Mouse (Mus musculus) forebrain, embryonic 14.5 days (tissue): ENCODE measurements at regions not wholly inside any gene's neighbourhood (a gene's known extent, or its start where the extent isn't known, plus 50 kb on each side); places are given as distances from the start of the nearest gene placed in this dataset.

Experiments used
- ATAC-seq: fragments of 200-750 bp; cut with Nextera tagmentation; 2 replicates; pipeline ENCODE4 v1.8.0; 2017; ENCODE audit warnings: mild to moderate bottlenecking, moderate library complexity
- DNase-seq: peaks from one replicate; pipeline ENCODE4 v3.0.0-alpha.2; 2015; ENCODE audit warnings: low spot score
- H3K27ac ChIP-seq: fragments of 300-500 bp; sonication (generic); 2 replicates; pipeline ENCODE4 v1.5.1; 2014; ENCODE audit warnings: low read depth, mild to moderate bottlenecking, control low read depth, low read length, moderate library complexity
- H3K27me3 ChIP-seq: fragments of 300-500 bp; sonication (generic); replicated peaks from 2 replicates; pipeline ENCODE4 v1.6.1; 2014; ENCODE audit warnings: low read length, control low read depth, mixed read lengths; ENCODE audit not compliant: control insufficient read depth, insufficient read depth
- H3K36me3 ChIP-seq: fragments of 300-500 bp; sonication (generic); 2 replicates; pipeline ENCODE4 v1.6.1; 2014; ENCODE audit warnings: low read length, control low read depth; ENCODE audit not compliant: control insufficient read depth, insufficient read depth
- H3K4me1 ChIP-seq: fragments of 300-500 bp; sonication (generic); 2 replicates; pipeline ENCODE4 v1.6.1; 2014; ENCODE audit warnings: antibody characterized with exemption, low read length, control low read depth; ENCODE audit not compliant: control insufficient read depth, insufficient read depth
- H3K4me2 ChIP-seq: fragments of 300-500 bp; sonication (generic); 2 replicates; pipeline ENCODE4 v1.6.1; 2014; ENCODE audit warnings: mild to moderate bottlenecking, control low read depth, low read length
- H3K4me3 ChIP-seq: fragments of 300-500 bp; sonication (generic); 2 replicates; pipeline ENCODE4 v1.5.1; 2014; ENCODE audit warnings: low read depth, low read length, control low read depth
- H3K9ac ChIP-seq: fragments of 300-500 bp; sonication (generic); 2 replicates; pipeline ENCODE4 v1.6.1; 2014; ENCODE audit warnings: mild to moderate bottlenecking, low read length, control low read depth, moderate library complexity
- H3K9me3 ChIP-seq: fragments of 300-500 bp; sonication (generic); replicated peaks from 2 replicates; pipeline ENCODE4 v1.6.1; 2016; ENCODE audit warnings: low read length, control low read depth, mixed read lengths; ENCODE audit not compliant: control insufficient read depth
- WGBS: fragments of 180-500 bp; shearing (Covaris S2); extraction: QIAGEN DNeasy Blood & Tissue Kit; methylation state at CpG from one replicate; pipeline ENCODE4 v1.1.7; 2014; 5-methylcytosine and 5-hydroxymethylcytosine counted together

DNA sequence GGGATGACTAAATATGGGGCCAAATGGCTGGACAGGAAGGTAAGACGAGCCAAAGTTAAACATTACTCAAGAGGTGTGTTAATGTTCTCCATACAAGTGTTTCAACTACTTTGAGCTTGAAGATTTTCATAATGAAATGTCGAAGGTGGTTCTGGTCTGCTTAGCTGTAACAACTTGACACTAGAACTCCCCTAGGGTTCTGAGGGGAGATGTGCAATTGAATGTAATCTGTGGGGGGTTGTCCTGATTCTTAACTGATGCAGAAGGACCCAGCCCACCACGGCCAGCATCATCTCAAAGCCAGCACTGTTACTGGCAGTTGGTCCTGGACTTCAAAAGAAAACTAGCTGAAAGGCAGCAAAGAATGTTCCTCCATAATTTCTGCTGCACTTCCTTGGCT, 55.3 kb downstream of the Gpr88 start:
- no peak overlapping the region for H3K27ac ChIP-seq
- H3K4me3 ChIP-seq, result no peak overlapping the region
- no peak overlapping the region for H3K9ac ChIP-seq
- DNase-seq (no peak), ATAC-seq (no peak)
- H3K27me3 ChIP-seq, result no peaks in the 10 kb centered on the region
- H3K36me3 ChIP-seq, result no peaks in the 10 kb centered on the region
- 75% methylated on average over 3 of the region's 3 CpGs for WGBS
- no peak overlapping the region for H3K4me2 ChIP-seq
- H3K9me3 ChIP-seq, result no peaks in the 10 kb centered on the region
- no peaks in the 10 kb centered on the region for H3K4me1 ChIP-seq

DNA sequence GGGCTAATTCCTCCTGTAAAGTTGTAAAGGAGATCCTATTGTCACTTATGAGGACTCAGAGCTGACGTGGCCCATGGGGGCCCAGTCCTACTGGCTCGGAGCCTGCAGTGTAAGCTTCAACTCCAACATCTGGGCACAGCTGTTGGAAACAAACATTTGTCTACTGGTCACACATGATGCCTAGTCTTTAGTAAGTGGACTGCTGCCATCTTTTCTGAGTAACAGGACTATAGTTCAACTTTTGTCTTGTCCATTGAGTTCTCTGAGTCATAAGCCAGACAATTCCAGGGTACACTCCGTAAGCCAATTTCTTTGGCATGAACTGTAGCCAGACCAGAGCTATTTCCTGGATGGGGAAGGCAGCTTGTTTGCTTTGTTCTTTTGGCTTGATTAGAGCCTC, 58.6 kb downstream of the Gpr88 start:
- no peak for DNase-seq
- Histone ChIP-seq H3K9ac (no peak overlapping the region), H3K27me3 (no peaks in the 10 kb centered on the region), H3K4me3 (no peak overlapping the region), H3K4me1 (no peaks in the 10 kb centered on the region), H3K36me3 (no peaks in the 10 kb centered on the region), H3K9me3 (no peaks in the 10 kb centered on the region), H3K4me2 (no peak overlapping the region), H3K27ac (no peak overlapping the region)
- no peak for ATAC-seq
- WGBS, result 91% methylated on average over 3 of the region's 3 CpGs

DNA sequence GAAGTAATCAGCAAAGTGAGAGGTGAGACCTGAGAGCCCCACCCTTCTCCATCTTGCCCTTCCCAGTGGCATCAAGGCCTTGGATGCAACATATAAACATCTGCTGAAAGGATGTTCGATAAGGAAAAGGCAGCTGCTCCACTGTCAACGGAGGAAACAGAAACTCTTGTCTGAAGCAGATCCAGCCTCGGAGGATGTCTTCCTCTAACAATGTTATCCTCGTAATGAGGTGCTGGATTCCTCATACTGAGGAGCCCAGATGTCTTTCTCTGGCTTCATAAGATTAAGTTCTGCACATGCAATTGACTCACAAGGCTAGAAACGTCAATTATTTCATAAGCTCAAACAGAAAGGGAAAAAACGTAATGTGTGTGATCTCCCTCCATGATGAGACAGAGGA, 61.8 kb upstream of the Vcam1 start:
- Histone ChIP-seq H3K4me1 (no peaks in the 10 kb centered on the region), H3K4me3 (no peak overlapping the region), H3K9ac (no peak overlapping the region), H3K36me3 (no peaks in the 10 kb centered on the region), H3K4me2 (no peak overlapping the region), H3K9me3 (no peaks in the 10 kb centered on the region), H3K27ac (no peak overlapping the region), H3K27me3 (no peaks in the 10 kb centered on the region)
- DNase-seq, result no peak
- WGBS, result 87% methylated on average over 6 of the region's 6 CpGs
- ATAC-seq, result no peak

DNA sequence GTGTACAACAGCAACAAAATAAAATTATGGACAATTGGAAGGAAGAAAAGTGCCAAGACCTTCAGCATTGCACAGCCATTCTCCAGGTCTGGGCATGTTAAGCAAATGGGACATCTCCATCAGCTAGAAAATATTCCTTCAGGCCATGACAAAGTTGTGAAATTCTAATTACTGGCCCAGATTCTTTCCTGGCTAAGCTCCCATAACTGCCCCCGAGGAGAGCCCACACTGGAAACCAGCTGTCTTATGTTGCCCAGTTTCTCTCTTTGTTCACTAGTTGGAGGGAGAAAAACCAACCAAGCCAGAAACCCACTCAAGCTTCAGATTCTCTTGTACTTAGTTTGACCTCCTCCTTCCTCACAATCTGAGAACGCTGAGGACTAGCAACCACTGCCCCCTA, 61.2 kb upstream of the Vcam1 start:
- no peak overlapping the region for H3K9ac ChIP-seq
- ATAC-seq (no peak), DNase-seq (peak; percentile 20)

DNA sequence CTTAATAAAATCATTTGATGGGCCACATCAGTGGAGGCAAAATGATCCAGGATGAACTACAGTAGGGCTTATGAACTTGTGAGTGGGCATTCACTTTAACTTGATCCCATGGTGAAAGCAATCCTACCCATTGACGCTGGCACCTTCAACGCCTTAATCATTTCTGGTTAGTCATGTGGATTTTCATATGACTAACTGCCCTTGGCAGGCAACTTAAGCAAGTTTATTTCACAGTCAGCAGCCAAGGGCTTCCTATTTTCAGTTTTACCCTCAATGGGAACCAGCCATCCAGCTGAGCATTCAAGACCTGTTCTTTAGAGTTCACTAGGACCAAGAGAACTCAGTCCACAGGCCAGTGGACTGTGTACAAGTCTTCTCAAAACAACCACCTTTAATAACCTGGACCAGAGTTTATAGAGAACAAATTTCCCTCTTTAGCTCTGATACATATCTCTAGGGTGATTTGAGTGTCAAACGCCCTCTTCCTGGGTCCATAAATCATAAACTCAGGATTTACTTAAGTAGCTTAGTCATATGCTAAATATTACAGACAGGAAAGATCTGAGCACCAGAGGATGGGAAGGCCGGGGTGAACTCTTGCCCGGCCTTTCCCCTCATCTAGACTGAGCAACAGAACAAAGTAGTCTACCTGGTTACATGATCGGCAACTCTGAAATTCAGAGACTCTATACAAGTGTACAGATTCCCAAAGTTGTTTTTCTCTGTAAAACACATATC, 60.0 kb upstream of the Vcam1 start:
- H3K27me3 ChIP-seq, result no peaks in the 10 kb centered on the region
- no peaks in the 10 kb centered on the region for H3K9me3 ChIP-seq
- no peak for ATAC-seq
- H3K4me3 ChIP-seq, result no peak overlapping the region
- no peaks in the 10 kb centered on the region for H3K4me1 ChIP-seq
- no peaks in the 10 kb centered on the region for H3K36me3 ChIP-seq
- WGBS, result 96% methylated on average over 6 of the region's 6 CpGs
- no peak for DNase-seq
- H3K27ac ChIP-seq, result no peak overlapping the region
- no peak overlapping the region for H3K9ac ChIP-seq
- no peak overlapping the region for H3K4me2 ChIP-seq

More for the DNA sequence above, 61.2 kb upstream of the Vcam1 start:
- Histone ChIP-seq H3K9me3 (no peaks in the 10 kb centered on the region), H3K27ac (no peak overlapping the region), H3K36me3 (no peaks in the 10 kb centered on the region), H3K4me2 (no peak overlapping the region), H3K4me1 (no peaks in the 10 kb centered on the region), H3K27me3 (no peaks in the 10 kb centered on the region), H3K4me3 (no peak overlapping the region)
- 54% methylated on average over 2 of the region's 2 CpGs for WGBS

DNA sequence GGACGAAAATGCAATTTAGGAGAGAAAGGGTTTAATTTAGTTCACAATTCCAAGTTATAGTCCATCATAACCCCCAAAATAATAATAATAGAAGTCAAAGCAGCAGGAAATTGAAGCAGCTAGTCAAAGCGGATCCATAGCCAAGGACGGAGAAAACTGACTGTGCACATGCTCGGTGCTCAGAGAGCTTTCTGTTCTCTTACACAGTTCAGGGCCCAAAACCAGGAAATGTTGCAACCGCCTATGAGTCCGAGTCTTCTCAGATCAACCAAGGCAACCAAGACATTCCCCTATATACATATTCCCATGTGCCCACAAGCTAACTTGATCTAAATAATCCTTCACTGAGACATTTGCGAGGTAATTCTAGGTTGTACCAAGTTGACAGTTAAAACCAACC, 55.7 kb upstream of the Vcam1 start:
- no peak overlapping the region for H3K4me3 ChIP-seq
- DNase-seq (no peak), ATAC-seq (no peak)
- 94% methylated on average over 7 of the region's 7 CpGs for WGBS
- no peak overlapping the region for H3K9ac ChIP-seq
- H3K4me2 ChIP-seq, result no peak overlapping the region
- no peaks in the 10 kb centered on the region for H3K27me3 ChIP-seq
- H3K36me3 ChIP-seq, result no peaks in the 10 kb centered on the region
- no peak overlapping the region for H3K27ac ChIP-seq
- H3K4me1 ChIP-seq, result no peaks in the 10 kb centered on the region
- H3K9me3 ChIP-seq, result no peaks in the 10 kb centered on the region

DNA sequence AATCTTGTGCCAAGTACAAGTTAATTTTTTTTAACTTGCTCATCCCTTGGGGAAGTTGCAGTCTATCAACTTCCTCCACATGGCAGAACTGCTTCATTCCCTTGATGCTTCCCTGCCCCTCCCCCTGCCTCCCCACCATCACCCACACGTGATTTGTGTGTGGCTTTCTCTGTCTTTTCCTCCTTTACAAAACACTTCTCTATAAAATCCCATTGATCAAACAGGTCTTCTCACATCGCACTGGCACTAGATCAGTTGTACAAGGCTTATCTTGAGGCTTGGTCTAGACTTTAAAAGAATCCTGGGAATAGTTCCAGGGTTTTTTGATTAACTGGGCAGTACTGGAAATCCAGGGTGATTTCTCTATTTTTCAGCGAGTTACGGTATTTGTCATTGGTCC, 55.0 kb upstream of the Vcam1 start:
- WGBS, result 73% methylated on average over 4 of the region's 4 CpGs
- no peak overlapping the region for H3K4me3 ChIP-seq
- no peaks in the 10 kb centered on the region for H3K36me3 ChIP-seq
- DNase-seq, result no peak
- no peak for ATAC-seq
- no peak overlapping the region for H3K4me2 ChIP-seq
- no peak overlapping the region for H3K9ac ChIP-seq
- no peak overlapping the region for H3K27ac ChIP-seq
- H3K27me3 ChIP-seq, result no peaks in the 10 kb centered on the region
- H3K9me3 ChIP-seq, result no peaks in the 10 kb centered on the region
- no peaks in the 10 kb centered on the region for H3K4me1 ChIP-seq

DNA sequence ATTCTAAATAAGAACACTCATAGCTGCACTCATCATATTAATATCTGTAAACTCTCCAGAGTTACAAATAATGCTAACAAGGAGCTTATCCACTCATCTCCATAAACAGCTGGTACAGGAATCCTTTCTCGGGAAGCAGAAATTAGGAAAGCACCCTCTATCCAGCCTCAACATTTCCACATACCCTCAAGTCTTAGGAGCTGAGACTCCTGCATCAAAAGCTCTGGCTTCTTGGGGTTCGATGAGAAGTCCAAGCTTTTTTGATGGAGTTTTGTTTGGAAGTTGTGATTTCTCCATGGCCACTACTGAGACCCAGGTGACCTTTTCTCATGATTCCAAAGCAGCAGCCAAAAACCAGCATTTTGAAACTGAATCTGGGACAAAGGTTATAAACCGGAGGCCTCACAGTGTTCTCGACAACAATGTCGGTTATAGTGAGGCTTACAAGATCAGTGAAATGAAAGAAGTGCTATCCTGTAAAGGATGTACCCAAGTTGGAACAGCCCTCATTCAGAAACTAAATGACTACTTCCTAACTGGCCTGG, 50.9 kb upstream of the Vcam1 start:
- Histone ChIP-seq H3K27ac (no peak overlapping the region), H3K36me3 (no peaks in the 10 kb centered on the region), H3K4me3 (no peak overlapping the region), H3K27me3 (no peaks in the 10 kb centered on the region), H3K9ac (no peak overlapping the region), H3K4me1 (no peaks in the 10 kb centered on the region), H3K9me3 (no peaks in the 10 kb centered on the region), H3K4me2 (no peak overlapping the region)
- 92% methylated on average over 5 of the region's 5 CpGs for WGBS
- ATAC-seq (no peak), DNase-seq (no peak)
